Comparison of ENCODE assay signal across 20 mouse cellular contexts in genomic region chr3:127924464-127924863, GRCm38 (mm10). TPM values are rescaled to one million over a fixed set of nuclear protein-coding genes. Genes with fewer than 3 reads are reported as not detected.
DNase-seq lines count a peak whose midpoint lies in the region; ATAC-seq and TF ChIP-seq lines count a peak whose summit lies in the region.
"Had no signal": no experiment of that assay in that cellular context is flagged by ENCODE, and none has a peak within 500 bp of the region (broad histone marks: within the 10 kb centered on the region; RNA-seq: fewer than 3 reads in every experiment).

No protein-coding gene starts in this region.

- peak overlapping the region; percentile 38; the same call in 1 of the 2 replicates for H3K27ac ChIP-seq in thymus, adult 2 months (ENCODE audit: control insufficient read depth, insufficient read depth, low read length)
- peak overlapping the region; percentile 59 for H3K27ac ChIP-seq in MEL (ENCODE audit: control insufficient read depth, low read depth, low read length)
- H3K27ac ChIP-seq: forebrain, embryonic 15.5 days; heart, embryonic 13.5 days; hindbrain, embryonic 12.5 days; macrophage; midbrain, embryonic 12.5 days had no signal

- 0 out of 2 replicates have a peak, but pooled peaks have one; percentile 33 for ATAC-seq in neutrophil, adult 5-6 weeks (ENCODE audit: extremely low read depth, insufficient number of reproducible peaks, low FRiP score, poor library complexity, severe bottlenecking)
- no peak for ATAC-seq in erythroblast, adult 5-6 weeks (replicated peaks; ENCODE audit: low FRiP score, poor library complexity, severe bottlenecking)
- ATAC-seq: forebrain, embryonic 15.5 days had no signal

- TF ChIP-seq CTCF in thymus, adult 2 months (IDR thresholded peaks at IDR 0.05; ENCODE audit: borderline replicate concordance, control insufficient read depth, extremely low read depth, insufficient read depth, low read length, poor library complexity) = no peak
- TF ChIP-seq CTCF in MEL (IDR thresholded peaks at IDR 0.05 in 2 of 3, conservative IDR thresholded peaks at IDR 0.05 in 1 of 3; ENCODE audit: control insufficient read depth in 1 of 3, insufficient read depth in 1 of 3, low read depth in 2 of 3, low read length in 3 of 3, poor library complexity in 1 of 3, severe bottlenecking in 1 of 3) = no peak

- 2% methylated on average over 2 of the region's 2 CpGs for WGBS in thymus, adult 2 months

- TF ChIP-seq EP300 in MEL (IDR thresholded peaks at IDR 0.05; ENCODE audit: low read depth in 1 of 2, low read length in 2 of 2) = peak; percentile 85 to 89

- H3K9me3 ChIP-seq in MEL (replicated peaks; ENCODE audit: insufficient read depth, low read length) = no peaks in the 10 kb centered on the region
- H3K9me3 ChIP-seq: forebrain, embryonic 15.5 days; heart, embryonic 13.5 days; hindbrain, embryonic 12.5 days; midbrain, embryonic 12.5 days had no signal

- H3K27me3 ChIP-seq in thymus, adult 2 months (ENCODE audit: control insufficient read depth, insufficient read depth, low read length) = no peaks in the 10 kb centered on the region
- H3K27me3 ChIP-seq in MEL (ENCODE audit: control insufficient read depth in 1 of 2, insufficient read depth in 2 of 2, low read length in 2 of 2) = no peaks in the 10 kb centered on the region
- H3K27me3 ChIP-seq: forebrain, embryonic 15.5 days; heart, embryonic 13.5 days; hindbrain, embryonic 12.5 days; midbrain, embryonic 12.5 days had no signal

- no peak for TF ChIP-seq RAD21 in MEL (IDR thresholded peaks at IDR 0.05; ENCODE audit: low read depth, low read length)

- no peaks in the 10 kb centered on the region for H3K36me3 ChIP-seq in thymus, adult 2 months (ENCODE audit: control insufficient read depth, insufficient read depth, low read length)
- H3K36me3 ChIP-seq in MEL (ENCODE audit: control insufficient read depth in 1 of 2, insufficient read depth in 2 of 2, low read length in 2 of 2) = peaks cover 0 to 18% of the 10 kb centered on the region in 2 experiments; a peak in 2 of 4 replicates
- H3K36me3 ChIP-seq: forebrain, embryonic 15.5 days; heart, embryonic 13.5 days; hindbrain, embryonic 12.5 days; midbrain, embryonic 12.5 days had no signal

- DNase-seq in thymus, adult 2 months = no peak
- DNase-seq in thymus, adult 18-20 months = no peak
- peak; percentile 77 for DNase-seq in MEL (ENCODE audit: low read depth, low spot score)
- DNase-seq in induced T-regulatory cell, adult 2 months (ENCODE audit: low read depth) = peak; percentile 33
- DNase-seq in frontal cortex, postnatal 36 days (ENCODE audit: low spot score in 2 of 2) = no peak
- no peak for DNase-seq in left cerebral cortex, adult 8-10 months (ENCODE audit: low spot score in 2 of 2)
- DNase-seq: cerebellum, adult 18-20 months; cerebellum, postnatal 36 days; gastrocnemius, postnatal 10 days; heart, adult 11 months; heart, postnatal 14 days; kidney, adult 8-10 months; kidney, postnatal 14 days had no signal

- no peak overlapping the region for H3K4me3 ChIP-seq in thymus, adult 2 months (ENCODE audit: control insufficient read depth, insufficient read depth, low read length)
- no peak overlapping the region for H3K4me3 ChIP-seq in MEL (ENCODE audit: control insufficient read depth in 1 of 2, insufficient read depth in 1 of 2, low read depth in 2 of 2, low read length in 2 of 2)
- H3K4me3 ChIP-seq: forebrain, embryonic 15.5 days; heart, embryonic 13.5 days; hindbrain, embryonic 12.5 days; midbrain, embryonic 12.5 days had no signal

- peaks cover 19% of the 10 kb centered on the region for H3K4me1 ChIP-seq in thymus, adult 2 months (replicated peaks; ENCODE audit: control insufficient read depth, insufficient read depth, low read length)
- peaks cover 0 to 12% of the 10 kb centered on the region in 2 experiments; a peak in 3 of 4 replicates for H3K4me1 ChIP-seq in MEL (ENCODE audit: control insufficient read depth in 1 of 2, insufficient read depth in 2 of 2, low read length in 2 of 2)
- H3K4me1 ChIP-seq: forebrain, embryonic 15.5 days; hindbrain, embryonic 12.5 days; midbrain, embryonic 12.5 days had no signal

- H3K79me2 ChIP-seq in MEL (ENCODE audit: control insufficient read depth, insufficient read depth, low read length, poor library complexity) = no peaks in the 10 kb centered on the region

- no peak for TF ChIP-seq POLR2A in thymus, adult 2 months (IDR thresholded peaks at IDR 0.05; ENCODE audit: control insufficient read depth, extremely low read depth, insufficient read depth, low read length, poor library complexity)
- no peak for TF ChIP-seq POLR2A in MEL (IDR thresholded peaks at IDR 0.05; ENCODE audit: control insufficient read depth in 1 of 2, insufficient read depth in 1 of 2, low read depth in 1 of 2, low read length in 2 of 2, poor library complexity in 1 of 2)

- no peak overlapping the region for H3K9ac ChIP-seq in MEL (ENCODE audit: control insufficient read depth, low read depth, low read length, poor library complexity, severe bottlenecking)
- H3K9ac ChIP-seq: forebrain, embryonic 15.5 days; heart, embryonic 13.5 days; hindbrain, embryonic 12.5 days; midbrain, embryonic 12.5 days had no signal

TF ChIP-seq in MEL, 35 proteins besides CTCF, POLR2A, EP300 and RAD21:
- TF ChIP-seq MAX (IDR thresholded peaks at IDR 0.05; ENCODE audit: low read length) (no peak), UBTF (IDR thresholded peaks at IDR 0.05; ENCODE audit: borderline replicate concordance, insufficient read depth, low read depth, low read length) (no peak), ZNF384 (IDR thresholded peaks at IDR 0.05; ENCODE audit: low read depth, low read length) (no peak), MXI1 (IDR thresholded peaks at IDR 0.05; ENCODE audit: low read depth, low read length) (0 out of 2 replicates have a peak, but pooled peaks have one; percentile 27), POLR2AphosphoS5 (IDR thresholded peaks at IDR 0.05; ENCODE audit: borderline replicate concordance, low read depth, low read length) (no peak), MYC (IDR thresholded peaks at IDR 0.05; ENCODE audit: low read depth, low read length) (no peak), ZKSCAN1 (IDR thresholded peaks at IDR 0.05; ENCODE audit: low read depth, low read length) (no peak), MYB (IDR thresholded peaks at IDR 0.05; ENCODE audit: low read depth, low read length) (no peak), ZMIZ1 (IDR thresholded peaks at IDR 0.05; ENCODE audit: low read depth, low read length) (no peak), ELF1 (IDR thresholded peaks at IDR 0.05; ENCODE audit: low read depth, low read length) (peak; percentile 66), JUND (IDR thresholded peaks at IDR 0.05; ENCODE audit: low read depth, low read length) (no peak), MEF2A (IDR thresholded peaks at IDR 0.05; ENCODE audit: extremely low read depth, insufficient replicate concordance, low read depth, low read length, poor library complexity, severe bottlenecking) (no peak), TBP (IDR thresholded peaks at IDR 0.05; ENCODE audit: low read depth, low read length) (no peak), E2F4 (IDR thresholded peaks at IDR 0.05; ENCODE audit: borderline replicate concordance, low read depth, low read length) (no peak), SIN3A (IDR thresholded peaks at IDR 0.05; ENCODE audit: low read length) (peak; percentile 38; the same call in 1 of the 2 replicates), TCF12 (IDR thresholded peaks at IDR 0.05; ENCODE audit: low read depth, low read length) (peak; percentile 78), ZC3H11A (IDR thresholded peaks at IDR 0.05; ENCODE audit: low read depth, low read length) (0 out of 2 replicates have a peak, but pooled peaks have one; percentile 16), POLR2AphosphoS2 (IDR thresholded peaks at IDR 0.05; ENCODE audit: low read length) (no peak), HCFC1 (IDR thresholded peaks at IDR 0.05; ENCODE audit: low read depth, low read length) (peak; percentile 61), USF1 (IDR thresholded peaks at IDR 0.05; ENCODE audit: low read depth, low read length) (no peak), SMC3 (IDR thresholded peaks at IDR 0.05; ENCODE audit: low read depth, low read length) (peak; percentile 20; the same call in 1 of the 2 replicates), GABPA (IDR thresholded peaks at IDR 0.05; ENCODE audit: low read depth, low read length) (no peak), BHLHE40 (IDR thresholded peaks at IDR 0.05; ENCODE audit: borderline replicate concordance, low read depth, low read length) (no peak), TAL1 (IDR thresholded peaks at IDR 0.05; ENCODE audit: low read length) (peak; percentile 39), MAZ (IDR thresholded peaks at IDR 0.05; ENCODE audit: low read depth, low read length) (no peak), GATA1 (IDR thresholded peaks at IDR 0.05; ENCODE audit: low read depth, low read length) (peak; percentile 92), CHD1 (IDR thresholded peaks at IDR 0.05; ENCODE audit: low read depth, low read length) (no peak), KAT2A (conservative IDR thresholded peaks at IDR 0.05; ENCODE audit: low read depth, low read length) (no peak), ETS1 (IDR thresholded peaks at IDR 0.05; ENCODE audit: low read depth, low read length) (peak; percentile 84; the same call in 1 of the 2 replicates), MAFK (IDR thresholded peaks at IDR 0.05; ENCODE audit: borderline replicate concordance, low read depth, low read length) (no peak), USF2 (IDR thresholded peaks at IDR 0.05; ENCODE audit: borderline replicate concordance in 1 of 2, insufficient read depth in 1 of 2, low read depth in 1 of 2, low read length in 2 of 2) (no peak), CHD2 (IDR thresholded peaks at IDR 0.05; ENCODE audit: low read length) (no peak; the same call in 1 of the 2 replicates), RCOR1 (IDR thresholded peaks at IDR 0.05; ENCODE audit: low read depth, low read length) (peak; percentile 69), NELFE (IDR thresholded peaks at IDR 0.05; ENCODE audit: low read depth, low read length) (no peak), NRF1 (IDR thresholded peaks at IDR 0.05; ENCODE audit: insufficient read depth, low read depth, low read length, poor library complexity, severe bottlenecking) (no peak)

RNA-seq across cellular contexts. Expression of gene Fam241a, which starts 28.3 kb away (rescaled TPM):
- 4.8 and 5.7 TPM in 2 replicates for polyA plus RNA-seq in thymus, adult 2 months (2012; rRNA removed)
- total RNA-seq in MEL (2012; rRNA removed) = 22.2 and 30.2 TPM in 2 replicates
- polyA plus RNA-seq in MEL (2012; ENCODE audit: insufficient read depth in 1 of 2, insufficient read length in 2 of 2, low read depth in 1 of 2, low replicate concordance in 2 of 2, missing spikeins in 1 of 2) = 10 to 100 TPM in 1 of 2 experiments, not detected in 1; 32.0 TPM
- total RNA-seq in neutrophil, adult 5-6 weeks (2017) = 9.5 and 12.7 TPM in 2 replicates
- total RNA-seq in erythroblast, adult 5-6 weeks (2015; ENCODE audit: low replicate concordance) = 48.1 and 68.0 TPM in 2 replicates
- 59.3 and 69.0 TPM in 2 replicates for total RNA-seq in erythroblast, adult 5-6 weeks (2017; ENCODE audit: low replicate concordance)
- 1 to 10 TPM; 3.3 to 3.9 (median 3.7) TPM for total RNA-seq in left cerebral cortex, adult 8-10 months (2022)

Comparison
In these comparisons a context has a peak if more than half of its experiments do, and no peak if none do; other contexts are left out.
1. DNase-seq: peak in MEL (single experiment) and induced T-regulatory cell, adult 2 months (single experiment); none in thymus, adult 2 months (single experiment), thymus, adult 18-20 months (0 of 2), frontal cortex, postnatal 36 days (0 of 2) and left cerebral cortex, adult 8-10 months (0 of 2).